Mouse (Mus musculus) mouse trophoblast stem cell (cell line): ENCODE results near the gene Car12.
"Not testable (repeated sequence)": the region's sequence is repeated elsewhere in the genome, so short reads cannot be mapped to it uniquely, and the experiment has no call there.

Experiments
- in situ Hi-C, 2 experiments: fragments of 300-500 bp; cut with MseI, MboI; formaldehyde crosslinking; loops; 2 replicates in 1 of 2; 3 replicates in 1 of 2; pipeline ENCODE4 v1.15.1; 2025

Gene Car12

DNA sequence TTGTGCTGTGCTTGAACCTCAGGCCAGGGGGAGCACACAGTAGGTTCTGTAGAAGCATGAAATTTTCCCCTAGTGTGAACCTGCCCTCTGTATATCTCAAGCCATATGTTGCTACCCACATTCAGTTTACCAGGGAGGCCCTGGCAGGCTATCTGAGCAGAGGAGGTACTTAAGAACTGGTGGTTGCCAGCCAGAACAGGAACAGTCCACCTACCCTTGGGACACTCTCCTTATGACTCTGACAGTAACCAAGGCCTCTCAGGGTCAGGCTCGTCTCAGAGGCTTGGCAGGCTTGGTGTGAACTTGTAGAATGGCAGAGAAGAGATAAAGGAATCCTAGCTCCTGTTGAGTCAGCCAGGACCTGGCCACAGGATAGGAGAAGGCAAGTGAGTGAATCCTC is 47.5 kb downstream of the Car12 start:
- in situ Hi-C loops, result no loop called here

DNA sequence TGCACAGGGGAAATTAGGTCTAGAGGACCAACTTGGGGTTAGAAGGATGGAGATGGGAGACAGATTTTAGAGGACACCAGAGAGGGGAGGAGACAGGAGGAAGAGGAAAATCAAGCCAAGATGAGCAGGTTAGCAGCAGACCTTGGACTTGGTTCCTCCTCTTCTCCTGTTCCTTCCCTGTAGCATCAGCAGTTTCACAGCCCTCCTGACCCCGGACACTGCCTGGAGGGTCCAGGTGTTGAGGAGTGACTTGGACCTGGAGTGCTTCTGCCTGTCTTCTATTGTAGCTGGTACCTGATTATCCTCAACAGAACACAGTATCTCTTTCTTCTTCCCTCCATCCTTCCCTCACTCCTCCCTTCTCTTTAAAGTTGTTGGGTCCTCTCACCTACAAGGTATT is 55.2 kb downstream of the Car12 start:
- in situ Hi-C loops, result no loop called here

GRCm38 (mm10) chr9:66769275-66769674 is 55.8 kb downstream of the Car12 start:
- in situ Hi-C loops, result no loop called here

DNA sequence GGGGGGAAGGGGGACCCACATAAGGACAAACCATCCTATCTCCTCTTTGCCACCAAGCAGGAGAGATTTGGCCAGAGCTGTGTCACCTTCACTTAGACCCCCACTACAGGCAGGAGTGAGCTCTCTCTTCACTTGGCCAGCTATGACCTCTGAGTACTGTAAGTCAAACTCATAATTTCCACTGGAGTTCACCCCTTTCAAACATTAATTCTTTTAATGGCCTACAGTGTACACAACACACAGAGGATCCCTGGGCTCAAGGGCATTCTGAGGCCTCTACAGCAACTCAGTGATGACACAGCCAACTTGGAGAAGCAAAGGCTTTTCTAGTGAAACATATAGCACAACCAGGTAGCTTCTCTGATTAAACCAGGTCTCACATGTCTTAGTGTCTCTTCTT is 57.2 kb downstream of the Car12 start:
- in situ Hi-C loops, result no loop called here

- in situ Hi-C loops, result not testable (repeated sequence)
These were observed 71.1 kb downstream of the Car12 start for GRCm38 (mm10) chr9:66784552-66784951.

DNA sequence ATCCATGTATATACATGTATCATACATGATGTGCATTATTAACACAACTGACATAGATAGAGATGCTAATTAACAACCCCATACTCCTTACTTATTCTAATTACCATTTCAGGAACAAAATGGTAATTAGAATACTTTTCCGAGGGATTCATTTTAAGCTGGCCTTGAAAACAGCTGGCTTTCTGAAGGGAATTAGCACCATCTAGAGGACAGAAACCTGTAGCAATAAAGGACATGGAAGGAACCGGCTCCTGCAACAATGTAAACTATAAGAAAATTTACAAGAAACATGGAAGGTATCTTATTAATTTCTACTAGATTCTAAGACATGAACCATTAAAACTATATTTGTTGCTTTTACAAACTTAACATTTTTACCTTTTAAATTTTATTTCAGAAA is 74.3 kb downstream of the Car12 start:
- in situ Hi-C loops, result loop anchor here in 1 of 2 experiments (5.0 kb wide), 1 partner anchor 141 kb away; no protein-coding TSS in a partner anchor

DNA sequence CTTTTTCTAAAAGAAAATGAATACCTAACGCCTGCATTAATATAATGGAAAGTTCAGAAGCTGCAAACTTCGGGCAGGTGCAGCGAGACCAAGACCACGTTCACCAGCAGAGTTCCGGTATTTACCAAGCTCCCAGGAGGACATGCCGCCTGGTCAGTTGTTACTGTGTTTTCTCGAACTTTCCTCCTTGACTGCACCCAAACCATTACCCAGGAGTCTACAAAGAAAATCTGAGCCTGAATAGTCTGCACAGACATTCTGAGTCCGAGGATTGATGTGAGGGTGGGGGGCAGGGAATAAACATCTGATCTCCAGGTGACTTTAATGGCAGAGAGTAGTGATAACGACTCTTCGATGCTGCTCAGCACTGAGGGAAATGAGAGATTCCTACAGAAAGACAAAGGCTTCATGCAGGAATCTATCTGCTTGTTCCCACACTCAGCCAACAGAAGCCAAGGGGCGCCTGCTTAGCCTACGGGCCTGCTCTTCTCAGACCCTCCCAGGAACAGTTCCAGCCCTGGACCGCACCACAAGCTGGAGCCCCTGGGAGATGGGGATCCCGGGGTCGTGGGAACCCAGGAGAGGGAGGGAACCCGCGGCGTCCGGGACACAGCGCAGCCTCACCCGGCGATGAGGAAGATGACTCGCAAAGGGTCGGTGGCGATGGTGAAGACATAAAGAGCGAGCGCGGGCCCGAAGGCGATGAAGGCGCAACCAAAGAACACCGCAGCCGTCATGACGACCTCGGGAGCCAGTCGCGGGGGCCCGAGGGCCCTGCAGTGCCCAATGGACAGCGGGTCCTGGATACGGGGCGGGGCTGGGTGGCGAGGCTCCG is 81.4 kb downstream of the Car12 start:
- in situ Hi-C loops, result loop anchor here (5.0 to 10.0 kb wide), 2 partner anchors 32 to 150 kb away; no protein-coding TSS in a partner anchor

DNA sequence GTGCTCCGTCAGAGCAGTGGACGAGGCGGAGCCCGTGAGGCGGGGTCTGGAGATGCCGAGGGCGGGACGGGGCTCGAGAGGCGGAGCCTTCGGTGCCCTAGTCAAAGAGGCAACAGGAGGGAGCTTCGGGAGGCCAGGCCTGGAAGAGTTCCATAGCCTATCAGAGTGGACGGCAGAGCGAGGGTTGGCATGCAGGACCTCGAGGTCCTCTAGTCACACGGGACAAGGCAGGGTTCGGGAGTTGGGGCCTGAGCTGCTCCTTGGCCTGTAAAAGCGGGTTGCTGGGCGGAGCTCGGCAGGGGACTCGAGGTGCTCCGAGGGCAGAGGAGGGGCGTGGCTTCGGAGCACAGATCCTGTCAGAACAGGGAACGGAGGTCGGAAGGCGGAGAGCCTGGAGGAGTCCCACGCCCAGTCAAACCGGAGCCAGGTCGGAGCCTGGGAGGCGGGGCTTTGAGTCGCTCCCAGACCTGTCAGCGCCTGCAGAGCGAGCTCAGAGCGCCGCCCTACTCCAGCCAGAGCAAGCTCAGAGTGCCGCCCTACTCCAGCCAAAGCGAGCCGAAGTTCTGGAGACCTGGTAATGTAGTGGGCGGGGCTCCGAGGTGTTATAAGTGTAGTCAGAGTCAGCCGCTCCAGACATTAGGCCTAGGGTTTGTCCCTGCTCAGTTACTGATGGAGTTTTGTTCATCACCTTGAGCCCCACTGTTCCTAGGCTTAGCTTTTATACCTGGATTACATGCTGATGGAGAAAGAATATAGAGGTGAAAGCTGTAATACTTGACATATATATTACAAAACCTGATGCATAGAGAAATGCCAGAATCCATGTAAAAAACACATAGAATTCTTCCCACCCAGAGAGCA is 82.2 kb downstream of the Car12 start, which contains the start of gene Aph1b:
Aph1b (minus strand) TSS at position 27 of the 861 bp plus-strand sequence.
- in situ Hi-C loops, result loop anchor here in 1 of 2 experiments (10.0 kb wide), 1 partner anchor 151 kb away; no protein-coding TSS in a partner anchor

DNA sequence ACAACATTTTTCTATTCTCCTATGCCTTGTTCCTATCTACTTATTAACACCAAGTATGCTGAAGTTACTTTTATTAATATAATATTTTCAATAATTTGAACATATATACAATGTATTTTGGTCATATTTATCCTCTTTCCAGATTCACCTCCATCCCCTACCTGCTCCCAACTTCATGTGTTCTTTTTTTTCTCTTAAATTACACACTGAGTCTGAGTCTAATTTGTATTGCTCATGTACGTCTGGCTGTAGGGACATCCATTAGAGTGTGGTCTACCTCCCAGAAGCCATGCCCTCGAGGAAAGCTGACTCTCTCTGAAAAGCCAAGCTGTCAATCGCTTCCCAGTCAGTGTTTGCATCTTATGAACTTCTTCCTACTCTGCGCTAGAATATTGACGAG is 83.3 kb downstream of the Car12 start, which contains the start of gene Gm10647:
Gm10647 (plus strand) TSS at position 301 of the 400 bp plus-strand sequence.
- in situ Hi-C loops, result loop anchor here in 1 of 2 experiments (10.0 kb wide), 1 partner anchor 152 kb away; no protein-coding TSS in a partner anchor

- in situ Hi-C loops, result no loop called here
These were observed 88.5 kb downstream of the Car12 start for GRCm38 (mm10) chr9:66801947-66802346.

- in situ Hi-C loops, result not testable (repeated sequence)
These were observed 92.5 kb downstream of the Car12 start for GRCm38 (mm10) chr9:66805951-66806350.

- in situ Hi-C loops, result no loop called here
These were observed 99.9 kb downstream of the Car12 start for GRCm38 (mm10) chr9:66813392-66813791.
